Mouse (Mus musculus) urinary bladder, postnatal 14 days (tissue): ENCODE data around the gene Slc15a5.

Source experiments
- DNase-seq: peaks from one replicate; pipeline ENCODE4 v3.0.0; 2021; ENCODE audit warnings: low spot score

The Slc15a5 gene

GRCm38 (mm10) chr6:137960023-137960778 lies 119.5 kb downstream of the Slc15a5 start:
- DNase-seq: no peak

DNA sequence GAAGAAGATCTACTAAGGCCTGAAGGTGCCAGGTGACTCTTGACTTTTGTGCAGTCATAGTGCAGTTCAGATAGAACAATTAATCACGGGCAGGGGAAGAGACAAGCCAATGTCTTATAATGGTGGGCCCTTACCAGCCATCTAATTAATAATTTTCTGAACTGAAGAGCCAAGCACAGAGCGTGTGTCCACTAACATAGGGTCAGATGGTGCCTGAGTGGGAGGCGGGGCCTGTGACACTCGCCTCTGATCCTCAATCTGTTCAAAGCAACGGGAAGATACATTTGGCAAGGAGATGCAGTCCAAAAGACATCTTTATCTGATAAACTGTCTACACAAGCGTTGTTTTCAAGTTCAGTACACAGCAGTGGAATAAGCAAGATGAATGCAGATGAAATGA lies 122.1 kb downstream of the Slc15a5 start:
- no peak for DNase-seq

DNA sequence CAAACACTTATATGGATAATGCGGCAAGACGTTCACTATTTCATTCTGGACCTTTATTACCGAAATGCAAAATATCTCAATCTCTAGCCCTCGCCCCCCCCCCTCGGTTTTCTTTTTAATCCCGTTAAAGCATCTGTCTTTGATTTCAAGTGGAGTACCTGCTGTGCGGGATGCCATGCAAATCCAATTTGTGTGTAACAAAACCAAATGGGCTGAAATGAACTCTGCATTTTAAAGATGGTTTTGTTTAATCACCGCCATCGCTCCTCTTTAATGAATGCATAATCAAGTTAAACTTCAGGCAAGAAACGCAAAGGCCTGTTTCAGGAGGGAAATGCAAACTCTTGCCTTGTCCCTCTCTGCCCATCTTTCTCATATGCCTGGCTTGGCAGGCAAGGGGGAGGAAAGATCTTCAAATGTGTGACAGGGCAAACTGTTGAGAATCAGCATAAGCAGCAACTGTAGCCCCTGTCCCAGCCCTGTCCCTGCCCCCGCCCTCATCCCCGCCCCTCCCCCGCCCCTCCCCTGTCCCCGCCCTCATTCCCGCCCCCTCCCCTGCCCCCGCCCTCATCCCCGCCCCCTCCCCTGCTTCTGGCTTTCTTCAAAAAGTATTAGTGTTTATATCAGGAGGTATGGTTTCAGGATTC lies 122.8 kb downstream of the Slc15a5 start:
- no peak for DNase-seq

DNA sequence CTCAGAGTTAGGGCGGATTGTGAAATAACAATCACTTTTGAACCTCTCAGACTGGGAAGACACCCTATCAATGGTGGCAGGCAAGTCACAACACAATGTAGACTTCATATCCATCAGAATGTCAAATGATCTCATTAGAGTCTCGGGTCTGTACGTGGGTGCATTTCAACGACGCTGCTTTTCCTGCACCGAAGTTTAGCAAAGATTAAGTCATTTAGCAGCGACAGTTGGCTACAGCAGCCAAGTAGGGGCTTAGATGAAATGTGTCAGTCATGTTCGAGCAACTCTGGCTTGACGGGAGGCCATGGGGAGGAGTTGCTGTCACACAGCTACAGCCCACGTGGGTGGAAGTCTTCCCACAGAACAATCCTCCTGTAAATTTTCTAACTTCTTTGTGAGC lies 133.2 kb downstream of the Slc15a5 start:
- DNase-seq: no peak

GRCm38 (mm10) chr6:137940374-137941218 lies 139.1 kb downstream of the Slc15a5 start:
- no peak for DNase-seq

DNA sequence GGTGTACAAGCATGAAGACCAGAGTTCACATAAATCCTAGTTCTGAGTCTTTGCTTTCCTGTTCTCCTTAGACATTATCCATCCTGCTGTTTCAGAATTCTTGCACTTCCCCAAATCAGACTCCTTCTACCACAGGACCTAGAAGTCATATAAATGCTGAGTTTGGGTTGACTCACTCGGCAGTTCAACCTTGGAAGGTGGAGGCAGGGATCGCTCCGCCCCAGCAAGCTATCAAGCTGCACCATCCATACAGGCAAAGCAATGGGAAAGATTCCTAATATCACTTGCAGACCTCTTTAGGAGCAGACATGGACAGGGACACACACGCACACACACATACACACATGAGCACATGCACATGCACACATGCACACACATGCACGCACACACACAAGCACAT lies 142.2 kb downstream of the Slc15a5 start:
- no peak for DNase-seq

GRCm38 (mm10) chr6:137936268-137936667 lies 143.4 kb downstream of the Slc15a5 start:
- no peak for DNase-seq

DNA sequence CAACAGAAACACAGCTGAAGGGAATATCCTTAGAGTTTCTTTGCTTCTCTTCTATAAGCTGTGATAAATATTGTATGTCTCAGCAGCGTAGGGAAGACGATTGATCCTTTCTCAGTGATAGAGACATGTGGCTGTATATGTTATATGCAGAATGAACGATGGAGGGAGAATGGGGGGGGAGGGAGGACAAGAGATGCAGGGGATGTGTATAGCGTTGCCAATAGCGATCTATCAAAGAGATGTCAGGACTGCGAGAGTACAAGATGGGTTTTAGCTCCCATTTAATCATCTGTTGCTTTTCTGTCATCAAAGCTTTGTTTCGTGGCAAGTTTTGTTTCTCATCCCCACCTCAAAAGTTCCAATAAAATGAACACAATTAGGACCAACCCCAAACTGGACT lies 143.9 kb downstream of the Slc15a5 start:
- DNase-seq: no peak

GRCm38 (mm10) chr6:137935341-137935740 lies 144.4 kb downstream of the Slc15a5 start:
- peak; percentile 56 for DNase-seq

- no peak for DNase-seq
Observed at GRCm38 (mm10) chr6:137934545-137935298, 145.0 kb downstream of the Slc15a5 start.
